Mouse (Mus musculus) CH12.LX (cell line): ENCODE results near the gene Prkcb.

Experiments used
- CTCF ChIP-seq, 2 experiments: IDR thresholded peaks in 1 of 2; conservative IDR thresholded peaks in 1 of 2; 2 replicates each; pipeline ENCODE4 v1.5.1; 2011 to 2012; ENCODE audit warnings: low read depth in 2 of 2, low read length in 2 of 2, improper control_type of control experiment in 1 of 2, inconsistent platforms in 1 of 2, mild to moderate bottlenecking in 1 of 2, moderate library complexity in 1 of 2
- E2F4 ChIP-seq: IDR thresholded peaks from 2 replicates; pipeline ENCODE4 v1.6.1; 2011; ENCODE audit warnings: low read depth, low read length, improper control_type of control experiment; ENCODE audit not compliant: insufficient replicate concordance
- EP300 ChIP-seq: IDR thresholded peaks from 2 replicates; pipeline ENCODE4 v1.6.1; 2011; ENCODE audit warnings: low read length, improper control_type of control experiment
- ETS1 ChIP-seq: conservative IDR thresholded peaks from 2 replicates; pipeline ENCODE4 v1.6.1; 2012; ENCODE audit warnings: low read depth, mild to moderate bottlenecking, inconsistent platforms, low read length, improper control_type of control experiment, moderate library complexity
- GABPA ChIP-seq: IDR thresholded peaks from 2 replicates; pipeline ENCODE4 v1.6.1; 2012; ENCODE audit warnings: low read depth, low read length, improper control_type of control experiment, inconsistent platforms; ENCODE audit not compliant: insufficient replicate concordance
- MAX ChIP-seq: IDR thresholded peaks from 2 replicates; pipeline ENCODE4 v1.6.1; 2011; ENCODE audit warnings: low read length, improper control_type of control experiment
- PAX5 ChIP-seq: IDR thresholded peaks from 2 replicates; pipeline ENCODE4 v1.6.1; 2012; ENCODE audit warnings: low read length, inconsistent platforms, mixed read lengths
- POLR2A ChIP-seq: IDR thresholded peaks from 2 replicates; pipeline ENCODE4 v1.6.1; 2011; ENCODE audit warnings: low read depth, mild to moderate bottlenecking, improper control_type of control experiment, low read length
- ZNF384 ChIP-seq: IDR thresholded peaks from 2 replicates; pipeline ENCODE4 v1.6.1; 2012; ENCODE audit warnings: low read depth, low read length, improper control_type of control experiment, inconsistent platforms

DNA sequence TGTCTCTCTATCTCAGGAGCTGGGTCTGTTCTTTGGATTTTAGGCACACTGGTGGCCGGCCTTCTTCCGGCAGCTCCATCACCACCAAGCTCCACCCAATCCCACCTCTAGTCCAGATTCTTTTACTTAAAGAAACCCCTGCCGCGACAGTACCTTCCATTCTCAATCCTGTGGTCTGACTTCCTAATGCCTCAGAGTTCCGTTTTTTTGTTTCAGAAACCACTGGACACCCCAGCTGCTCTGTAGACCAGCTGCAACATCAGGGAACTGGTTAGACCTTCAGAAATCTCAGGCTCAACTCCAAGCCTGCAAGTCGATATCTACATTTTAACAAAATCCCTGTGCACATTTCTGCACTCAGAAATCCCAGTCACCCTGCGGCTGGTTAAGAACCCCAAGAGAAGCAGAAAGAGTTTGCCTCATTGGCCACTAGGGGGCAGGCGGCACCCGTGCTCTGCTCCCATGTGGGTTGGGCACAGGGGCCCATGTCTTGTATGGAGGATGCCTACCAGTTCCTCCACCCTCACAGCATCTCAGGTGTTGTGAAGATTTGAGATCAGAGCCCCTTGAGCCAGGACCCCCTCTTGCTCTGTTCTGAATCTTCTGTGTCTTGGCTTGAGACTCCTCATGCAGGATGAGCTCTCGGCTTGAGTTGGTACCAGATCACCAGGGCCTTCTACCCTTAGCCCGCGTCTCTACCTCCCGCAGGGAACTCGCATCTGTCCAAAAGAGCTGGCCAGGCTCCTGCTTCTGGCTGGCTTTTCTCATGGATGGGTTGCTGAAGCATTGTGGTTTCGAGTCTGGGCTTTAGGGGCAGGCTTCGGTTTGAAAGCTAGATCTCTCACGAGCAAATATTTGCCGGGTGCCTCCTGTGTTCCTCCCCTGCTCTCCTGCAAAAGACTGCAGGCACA, 182.1 kb downstream of the Prkcb start:
- TF ChIP-seq MAX: no peak
- TF ChIP-seq EP300: no peak
- TF ChIP-seq ETS1: no peak
- no peak for TF ChIP-seq ZNF384
- TF ChIP-seq CTCF (conservative IDR thresholded peaks at IDR 0.05 in 1 of 2, IDR thresholded peaks at IDR 0.05 in 1 of 2; ENCODE audit: low read depth in 2 of 2, low read length in 2 of 2): peak; percentile 26 to 77; a peak in 3 of 4 replicates
- TF ChIP-seq E2F4: no peak
- no peak for TF ChIP-seq PAX5
- TF ChIP-seq POLR2A: no peak
- no peak for TF ChIP-seq GABPA
